Mouse (Mus musculus) mammary gland, adult 2 months (tissue): ENCODE data around the gene Gm21117. TPM values are rescaled to one million over a fixed set of nuclear protein-coding genes. Genes with fewer than 3 reads are reported as not detected.

Experiments used
- polyA plus RNA-seq: library from polyadenylated mRNA; depleted of rRNA; stranded (reverse); fragments of >200 nt; gene quantifications from 2 replicates; pipeline ENCODE4 v1.2.3, GENCODE M21; 2012; ENCODE audit warnings: low replicate concordance; rRNA removed

Gm21117 gene
- not detected in 2 replicates for polyA plus RNA-seq

GRCm38 (mm10) chrY:51124920-51125319 is at the start of gene Gm21117:
TSS of gene Gm21117 (plus strand) at chrY:51125220.

